Mouse (Mus musculus) cerebellum, adult 8-10 months (tissue): ENCODE measurements around the gene Ldhb.
"Not testable (repeated sequence)": the region's sequence is repeated elsewhere in the genome, so short reads cannot be mapped to it uniquely, and the experiment has no call there.

ENCODE experiments used
- DNase-seq: peaks from one replicate; pipeline ENCODE4 v3.0.0; 2022

Ldhb gene

GRCm38 (mm10) chr6:142512902-142513301 lies 5.1 kb upstream of the Ldhb start:
- DNase-seq: no peak

DNA sequence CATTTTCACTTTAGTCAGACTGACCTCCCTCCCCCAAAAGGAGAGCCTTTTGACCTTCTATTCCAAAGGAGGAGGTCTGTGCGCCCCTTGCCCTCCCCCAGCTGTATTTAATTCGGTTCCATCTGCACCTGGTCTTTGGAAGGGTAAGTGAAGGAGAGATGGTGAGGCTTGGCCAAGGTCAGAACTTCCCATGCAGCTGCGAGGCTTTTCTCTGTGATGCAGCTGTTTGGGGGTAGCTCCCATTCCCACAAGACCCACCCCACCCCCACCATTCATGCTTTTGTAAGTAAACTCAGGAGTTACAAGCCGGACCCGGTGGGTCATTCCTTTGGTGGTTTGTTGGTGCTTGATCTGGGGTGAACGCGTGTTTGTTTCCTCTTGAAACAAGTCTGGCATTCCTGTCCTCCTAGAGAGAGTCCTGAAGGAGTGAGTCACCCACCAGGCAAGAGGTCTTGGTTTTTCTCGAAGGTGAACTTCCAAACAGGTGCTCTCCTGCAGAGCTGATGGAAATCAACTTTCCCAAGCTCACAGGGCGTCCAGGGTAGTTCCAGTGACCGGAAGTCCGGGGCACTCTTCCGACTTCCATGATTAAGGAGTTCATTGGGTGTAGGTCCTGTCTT lies 3.9 kb upstream of the Ldhb start:
- DNase-seq: no peak

GRCm38 (mm10) chr6:142508663-142509062 lies 906 bp upstream of the Ldhb start:
- no peak for DNase-seq

- DNase-seq: peak; percentile 50
Observed at GRCm38 (mm10) chr6:142507033-142507784, 548 bp downstream of the Ldhb start.

- DNase-seq: no peak
Observed at GRCm38 (mm10) chr6:142506338-142507032, 1.3 kb downstream of the Ldhb start.

DNA sequence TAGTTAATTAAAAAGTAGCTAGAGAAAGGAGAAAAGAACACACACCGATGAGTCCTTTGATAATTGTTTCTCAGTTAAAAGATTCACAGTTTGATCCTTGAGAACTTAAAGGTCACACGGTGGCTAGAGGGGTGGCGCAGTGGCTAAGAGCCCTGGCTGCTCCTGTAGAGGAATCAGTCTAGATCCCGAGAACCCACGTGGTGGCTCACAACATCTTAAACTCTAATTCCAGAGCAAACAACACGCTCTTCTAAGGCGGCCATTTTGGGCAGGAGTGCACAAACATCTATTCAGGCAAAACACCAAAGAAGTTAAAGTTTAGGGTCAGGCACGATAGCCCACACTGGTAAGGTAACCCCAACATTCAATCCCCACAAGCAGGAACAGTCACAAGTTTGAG lies 4.2 kb downstream of the Ldhb start:
- no peak for DNase-seq

DNA sequence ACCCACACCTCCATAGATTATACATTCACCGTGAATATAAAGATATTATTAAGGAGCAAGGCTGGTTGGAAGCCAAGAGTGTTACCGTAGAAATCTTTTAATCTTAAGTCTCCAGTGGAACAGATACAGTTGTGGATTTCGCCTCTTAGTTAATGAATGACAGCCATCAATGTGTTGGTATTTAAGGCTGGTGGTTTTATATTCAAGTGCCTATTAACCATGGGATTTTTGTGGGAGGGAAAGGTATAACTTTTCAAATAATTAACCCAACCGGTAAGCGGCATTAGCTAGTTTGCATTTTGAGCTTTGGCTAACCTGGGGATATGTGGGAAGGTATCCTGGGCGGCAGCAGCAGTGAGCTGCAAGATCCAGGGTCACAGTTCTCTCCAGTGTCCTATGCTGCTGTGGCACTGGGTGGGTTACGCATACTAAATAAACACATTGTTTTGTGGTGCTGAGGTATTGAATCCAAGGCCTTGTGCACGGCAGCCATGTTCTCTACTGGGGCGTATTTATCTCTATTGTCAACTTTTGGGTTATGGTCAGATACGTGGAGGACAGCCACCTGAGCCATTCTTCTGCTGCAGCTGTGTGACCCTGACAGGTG lies 5.1 kb downstream of the Ldhb start:
- no peak for DNase-seq

- DNase-seq: not testable (repeated sequence)
Observed at GRCm38 (mm10) chr6:142490114-142490513, 17.6 kb downstream of the Ldhb start.

DNA sequence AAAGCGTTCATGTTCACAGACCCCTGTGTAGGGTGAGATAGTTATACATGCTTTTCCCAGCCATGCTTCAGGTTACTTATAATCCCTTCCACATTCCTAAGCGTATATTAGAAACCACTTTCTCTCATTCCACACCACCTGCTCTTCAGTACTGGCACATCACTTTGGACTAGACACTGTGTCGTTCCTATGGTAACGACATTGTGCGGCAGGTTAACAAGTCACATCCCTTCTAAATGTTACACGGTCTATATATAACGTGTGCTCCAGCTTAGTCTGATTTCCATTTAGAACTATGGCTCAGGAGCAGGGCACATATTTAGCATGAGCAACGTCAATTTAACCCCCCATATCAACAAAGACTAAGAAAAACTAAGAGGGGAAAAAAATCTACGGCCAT lies 20.1 kb downstream of the Ldhb start:
- DNase-seq: no peak

- DNase-seq: no peak
Observed at GRCm38 (mm10) chr6:142485478-142486123, 22.2 kb downstream of the Ldhb start.

GRCm38 (mm10) chr6:142477239-142477638 lies 30.5 kb downstream of the Ldhb start:
- DNase-seq: no peak

DNA sequence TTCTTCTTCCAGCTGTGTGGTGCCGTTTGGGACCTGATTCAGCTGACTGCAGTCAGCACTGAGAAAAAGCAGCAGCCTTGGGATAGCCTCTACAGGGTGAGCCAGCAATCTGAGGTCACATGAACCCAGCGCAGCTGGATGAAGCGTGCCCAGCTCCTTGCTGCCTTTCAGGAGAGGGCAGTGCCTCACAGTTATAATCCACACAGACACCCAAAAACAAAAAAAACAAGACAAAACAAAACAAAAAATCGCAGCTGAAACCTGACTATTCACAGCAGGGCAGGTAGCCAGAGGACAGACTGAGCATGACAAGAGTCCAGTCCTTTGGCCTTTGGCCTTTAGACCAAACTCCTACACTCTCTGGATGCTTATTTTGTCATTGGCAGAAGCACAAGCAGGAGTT lies 35.0 kb downstream of the Ldhb start, which contains the start of gene Gys2:
Gene Gys2 (minus strand): TSS at position 309 of the 403 bp plus-strand sequence.
- DNase-seq: no peak

DNA sequence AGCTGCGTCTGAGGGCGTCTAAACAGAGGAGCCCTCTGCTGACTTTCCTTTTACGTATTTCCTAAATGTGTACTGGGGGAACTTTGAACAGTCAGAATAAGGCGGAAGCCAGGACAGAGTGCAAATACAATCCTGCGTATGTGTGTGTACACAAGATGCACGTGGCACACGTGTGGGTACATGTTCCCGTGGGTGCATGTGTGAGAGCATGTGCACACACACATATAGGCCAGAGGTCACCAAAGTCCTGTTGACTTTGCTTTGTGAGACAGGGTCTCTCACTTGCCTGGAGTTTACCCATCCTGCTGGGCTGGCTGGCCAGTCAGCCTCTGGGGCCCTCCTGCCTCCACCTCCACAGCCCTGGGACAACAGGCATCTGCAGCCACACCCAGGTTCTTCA lies 36.6 kb downstream of the Ldhb start:
- DNase-seq: no peak

- DNase-seq: no peak
Observed at GRCm38 (mm10) chr6:142469602-142470001, 38.2 kb downstream of the Ldhb start.

DNA sequence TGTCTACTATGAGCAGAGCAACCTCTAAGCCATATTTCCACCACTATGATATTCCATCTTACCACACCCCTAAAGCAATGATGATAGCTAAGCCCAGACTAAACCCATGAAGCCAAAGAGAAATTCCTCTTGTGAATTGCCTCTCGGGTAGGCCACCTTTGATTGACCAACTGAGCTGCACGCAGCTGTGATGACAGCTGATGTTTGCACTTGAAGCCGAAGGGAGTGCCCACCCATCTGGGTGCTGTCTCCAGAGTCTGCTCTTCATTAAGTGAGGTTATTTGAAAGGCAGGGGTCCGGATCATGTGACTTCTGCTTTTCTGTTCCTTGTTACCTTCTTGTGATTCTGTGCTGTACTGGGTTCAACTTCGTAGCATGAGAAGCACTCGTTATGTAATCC lies 45.6 kb downstream of the Ldhb start:
- no peak for DNase-seq

GRCm38 (mm10) chr6:142459017-142459678 lies 48.6 kb downstream of the Ldhb start:
- DNase-seq: no peak

DNA sequence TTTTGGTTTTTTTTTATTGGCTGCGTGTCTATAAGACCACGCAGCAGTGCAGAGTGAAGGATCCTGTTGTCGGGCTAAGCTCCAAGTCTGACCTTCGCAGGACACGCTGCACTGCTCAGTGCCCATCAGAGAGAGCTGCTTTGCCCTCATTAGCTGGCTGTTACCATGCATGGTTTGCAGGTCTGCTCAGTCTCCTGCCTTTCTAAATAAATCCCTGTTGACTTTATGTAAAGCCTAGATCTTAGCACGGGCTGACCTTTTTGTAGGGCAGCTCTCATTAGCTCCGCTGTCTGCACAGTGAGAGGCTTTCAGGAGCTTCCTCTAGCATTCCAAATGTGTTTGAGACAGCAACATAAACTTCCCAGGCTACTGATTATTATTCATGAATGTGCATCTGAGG lies 49.7 kb downstream of the Ldhb start:
- DNase-seq: no peak

GRCm38 (mm10) chr6:142455314-142455996 lies 52.3 kb downstream of the Ldhb start:
- DNase-seq: no peak

DNA sequence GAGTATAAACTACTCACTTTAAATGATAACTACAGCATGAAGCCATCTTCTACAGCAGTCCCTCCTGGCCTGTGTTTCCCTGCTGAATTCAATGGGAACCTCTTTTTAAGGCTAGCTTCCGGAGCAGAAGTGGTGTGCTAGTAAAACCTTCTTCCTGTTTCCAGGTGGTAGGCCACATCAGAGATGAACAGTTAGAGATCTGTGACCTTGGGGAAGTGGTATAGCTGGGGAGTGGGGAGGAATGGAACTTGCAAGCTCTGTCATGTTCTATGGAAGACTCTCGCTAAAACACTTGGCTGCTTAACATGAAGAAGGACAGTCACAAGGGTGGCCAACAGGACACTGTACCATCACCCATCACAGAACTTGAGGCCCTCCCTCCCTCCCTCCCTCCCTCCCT lies 54.4 kb downstream of the Ldhb start:
- no peak for DNase-seq

- no peak for DNase-seq
Observed at GRCm38 (mm10) chr6:142451381-142451780, 56.4 kb downstream of the Ldhb start.
